Mouse (Mus musculus): ENCODE measurements at regions not wholly inside any gene's neighbourhood (a gene's known extent, or its start where the extent isn't known, plus 50 kb on each side); places are given as distances from the start of the nearest gene placed in this dataset.
A peak's percentile ranks its signal among the peaks of the same experiment; 100 is the strongest.

GRCm38 (mm10) chr13:60268256-60268655 lies 91.1 kb upstream of the Gas1 start:
- H3K27me3 ChIP-seq (ENCODE audit: control insufficient read depth, insufficient read depth, low read length): no peaks in the 10 kb centered on the region
- no peak overlapping the region for H3K9ac ChIP-seq (ENCODE audit: low read depth, low read length, severe bottlenecking)
- WGBS: 13% methylated on average over 11 of the region's 11 CpGs
- TF ChIP-seq POLR2A (IDR thresholded peaks at IDR 0.05; ENCODE audit: borderline replicate concordance, extremely low read depth, insufficient read depth, insufficient read length): no peak
- peak overlapping the region; percentile 39 for H3K4me2 ChIP-seq (replicated peaks; ENCODE audit: low read depth, low read length, severe bottlenecking)
- H3K36me3 ChIP-seq (ENCODE audit: control insufficient read depth, insufficient read depth, low read length): no peaks in the 10 kb centered on the region
- H3K4me1 ChIP-seq (ENCODE audit: control insufficient read depth, insufficient read depth, low read length): peaks cover 49% of the 10 kb centered on the region
- H3K4me3 ChIP-seq (replicated peaks; ENCODE audit: low read length): no peak overlapping the region
- H3K27ac ChIP-seq (replicated peaks; ENCODE audit: low read depth, low read length): peak overlapping the region; percentile 76
- no peak for DNase-seq (ENCODE audit: low spot score)
- ATAC-seq (ENCODE audit: low FRiP score, low read depth): peak; percentile 23; the same call in 1 of the 2 replicates
- no peaks in the 10 kb centered on the region for H3K9me3 ChIP-seq (ENCODE audit: control insufficient read depth, low read length)

DNA sequence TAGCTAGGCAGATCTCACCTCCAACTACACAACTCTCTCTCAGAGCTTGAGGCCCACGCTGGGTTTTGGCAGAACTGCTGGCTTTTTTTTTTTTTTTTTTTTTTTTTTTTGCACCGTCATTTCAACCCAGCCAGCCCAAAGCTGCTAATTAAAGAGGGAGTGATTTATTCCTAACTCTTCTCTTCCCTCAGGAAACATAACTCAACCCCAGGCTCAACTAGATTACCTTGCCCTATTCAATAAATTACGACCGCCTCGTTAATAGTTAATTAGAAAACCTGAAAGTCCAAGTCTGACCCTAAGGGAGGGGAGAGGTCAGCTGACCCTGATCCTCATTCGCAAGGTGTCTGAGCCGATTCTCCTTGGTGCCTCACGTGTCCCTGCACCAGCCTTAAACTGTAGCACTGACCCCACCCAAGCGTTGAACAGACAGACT lies 92.3 kb upstream of the Gas1 start:
- Histone ChIP-seq H3K36me3 (ENCODE audit: control insufficient read depth, insufficient read depth, low read length) (no peaks in the 10 kb centered on the region), H3K27ac (replicated peaks; ENCODE audit: low read depth, low read length) (no peak overlapping the region), H3K4me3 (replicated peaks; ENCODE audit: low read length) (no peak overlapping the region), H3K9ac (ENCODE audit: low read depth, low read length, severe bottlenecking) (no peak overlapping the region), H3K9me3 (ENCODE audit: control insufficient read depth, low read length) (peaks cover 7% of the 10 kb centered on the region), H3K4me1 (ENCODE audit: control insufficient read depth, insufficient read depth, low read length) (peaks cover 51% of the 10 kb centered on the region), H3K4me2 (replicated peaks; ENCODE audit: low read depth, low read length, severe bottlenecking) (no peak overlapping the region), H3K27me3 (ENCODE audit: control insufficient read depth, insufficient read depth, low read length) (no peaks in the 10 kb centered on the region)
- DNase-seq (ENCODE audit: low spot score) (no peak), ATAC-seq (ENCODE audit: low FRiP score, low read depth) (no peak)
- no peak for TF ChIP-seq POLR2A (IDR thresholded peaks at IDR 0.05; ENCODE audit: borderline replicate concordance, extremely low read depth, insufficient read depth, insufficient read length)
- 20% methylated on average over 9 of the region's 9 CpGs for WGBS

DNA sequence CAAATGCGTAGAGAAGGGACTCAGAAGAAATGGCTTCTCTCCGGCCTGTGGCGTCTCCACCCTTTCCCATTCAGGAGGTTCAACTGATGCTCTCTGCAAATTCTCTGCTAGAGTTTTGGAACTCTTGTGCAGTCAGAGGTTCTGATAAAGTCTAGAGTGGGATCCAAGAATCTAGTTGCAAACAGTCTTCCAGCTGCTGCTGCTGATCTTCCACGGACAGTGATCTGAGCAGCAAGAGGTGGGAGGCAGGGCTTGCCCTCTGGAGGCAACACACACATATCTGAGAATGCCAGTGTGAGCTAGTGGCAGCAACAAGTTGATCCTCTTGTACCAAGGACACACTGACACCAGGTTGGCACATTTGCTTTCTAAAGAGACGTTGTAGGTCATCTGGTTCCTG lies 93.4 kb upstream of the Gas1 start:
- DNase-seq (ENCODE audit: low spot score) (no peak), ATAC-seq (ENCODE audit: low FRiP score, low read depth) (no peak)
- no peak overlapping the region for H3K9ac ChIP-seq (ENCODE audit: low read depth, low read length, severe bottlenecking)
- H3K36me3 ChIP-seq (ENCODE audit: control insufficient read depth, insufficient read depth, low read length): no peaks in the 10 kb centered on the region
- H3K9me3 ChIP-seq (ENCODE audit: control insufficient read depth, low read length): peaks cover 12% of the 10 kb centered on the region
- no peak overlapping the region for H3K27ac ChIP-seq (replicated peaks; ENCODE audit: low read depth, low read length)
- 85% methylated on average over 5 of the region's 5 CpGs for WGBS
- H3K4me3 ChIP-seq (replicated peaks; ENCODE audit: low read length): no peak overlapping the region
- no peak for TF ChIP-seq POLR2A (IDR thresholded peaks at IDR 0.05; ENCODE audit: borderline replicate concordance, extremely low read depth, insufficient read depth, insufficient read length)
- no peak overlapping the region for H3K4me2 ChIP-seq (replicated peaks; ENCODE audit: low read depth, low read length, severe bottlenecking)
- H3K27me3 ChIP-seq (ENCODE audit: control insufficient read depth, insufficient read depth, low read length): no peaks in the 10 kb centered on the region
- H3K4me1 ChIP-seq (ENCODE audit: control insufficient read depth, insufficient read depth, low read length): peaks cover 49% of the 10 kb centered on the region

GRCm38 (mm10) chr13:60273331-60273730 lies 96.2 kb upstream of the Gas1 start:
- Histone ChIP-seq H3K4me2 (replicated peaks; ENCODE audit: low read depth, low read length, severe bottlenecking) (no peak overlapping the region), H3K27ac (replicated peaks; ENCODE audit: low read depth, low read length) (no peak overlapping the region), H3K4me1 (ENCODE audit: control insufficient read depth, insufficient read depth, low read length) (peaks cover 24% of the 10 kb centered on the region), H3K4me3 (replicated peaks; ENCODE audit: low read length) (no peak overlapping the region), H3K36me3 (ENCODE audit: control insufficient read depth, insufficient read depth, low read length) (no peaks in the 10 kb centered on the region), H3K9ac (ENCODE audit: low read depth, low read length, severe bottlenecking) (no peak overlapping the region), H3K9me3 (ENCODE audit: control insufficient read depth, low read length) (peaks cover 12% of the 10 kb centered on the region), H3K27me3 (ENCODE audit: control insufficient read depth, insufficient read depth, low read length) (no peaks in the 10 kb centered on the region)
- 76% methylated on average over 7 of the region's 7 CpGs for WGBS
- TF ChIP-seq POLR2A (IDR thresholded peaks at IDR 0.05; ENCODE audit: borderline replicate concordance, extremely low read depth, insufficient read depth, insufficient read length): no peak
- peak; percentile 52 for ATAC-seq (ENCODE audit: low FRiP score, low read depth)
- no peak for DNase-seq (ENCODE audit: low spot score)

DNA sequence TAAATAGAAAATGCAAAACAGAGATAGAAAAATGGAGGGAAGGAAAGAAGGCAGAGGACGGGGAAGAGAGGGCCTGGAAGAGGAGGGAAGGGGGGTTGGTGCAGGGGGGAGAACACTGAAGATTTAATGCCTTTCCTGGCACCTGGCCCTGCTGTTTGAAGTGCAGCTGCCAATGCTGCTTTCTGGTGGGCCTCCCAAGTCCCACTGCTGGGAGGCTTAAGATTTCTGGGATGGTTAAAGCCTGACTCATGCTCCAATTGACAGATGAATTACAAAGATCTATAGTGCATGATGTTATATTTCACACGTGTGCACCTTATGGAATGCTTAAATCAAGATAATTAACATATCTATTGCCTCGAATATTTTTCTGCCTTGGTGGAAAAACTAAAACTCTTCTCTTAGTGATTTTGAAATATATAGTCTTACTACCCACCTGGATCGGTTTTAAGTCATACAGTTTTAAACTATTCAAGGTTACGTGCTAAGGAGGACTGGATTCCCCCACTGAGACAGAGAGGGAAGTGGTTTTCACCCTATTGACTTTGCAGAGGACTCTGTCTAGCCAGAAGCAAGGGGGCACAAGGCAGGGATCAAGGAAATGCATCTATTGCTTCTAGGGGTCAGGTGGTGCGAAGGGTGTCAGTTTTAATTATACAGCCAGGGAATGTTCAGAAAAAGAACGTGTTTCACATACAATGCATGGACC lies 105.5 kb upstream of the Gas1 start:
- peaks cover 24% of the 10 kb centered on the region for H3K4me1 ChIP-seq (ENCODE audit: control insufficient read depth, insufficient read depth, low read length)
- no peak overlapping the region for H3K4me3 ChIP-seq (replicated peaks; ENCODE audit: low read length)
- H3K9ac ChIP-seq (ENCODE audit: low read depth, low read length, severe bottlenecking): no peak overlapping the region
- DNase-seq (ENCODE audit: low spot score): peak; percentile 95
- H3K27me3 ChIP-seq (ENCODE audit: control insufficient read depth, insufficient read depth, low read length): no peaks in the 10 kb centered on the region
- peak; percentile 91 for ATAC-seq (ENCODE audit: low FRiP score, low read depth)
- H3K27ac ChIP-seq (replicated peaks; ENCODE audit: low read depth, low read length): peak overlapping the region; percentile 72
- no peaks in the 10 kb centered on the region for H3K9me3 ChIP-seq (ENCODE audit: control insufficient read depth, low read length)
- no peak overlapping the region for H3K4me2 ChIP-seq (replicated peaks; ENCODE audit: low read depth, low read length, severe bottlenecking)
- H3K36me3 ChIP-seq (ENCODE audit: control insufficient read depth, insufficient read depth, low read length): no peaks in the 10 kb centered on the region
- no peak for TF ChIP-seq POLR2A (IDR thresholded peaks at IDR 0.05; ENCODE audit: borderline replicate concordance, extremely low read depth, insufficient read depth, insufficient read length)
- 24% methylated on average over 7 of the region's 7 CpGs for WGBS

All from limb, embryonic 14.5 days (tissue).